Mouse (Mus musculus) testis, adult 2 months (tissue): ENCODE data around the gene Phactr1.

ENCODE experiments used
- CTCF ChIP-seq: fragments of 200-500 bp; IDR thresholded peaks from 2 replicates; pipeline ENCODE4 v1.5.1; 2012; ENCODE audit warnings: low read depth, mild to moderate bottlenecking, inconsistent platforms, low read length, moderate library complexity; ENCODE audit not compliant: control insufficient read depth, insufficient read depth, insufficient replicate concordance
- POLR2A ChIP-seq: fragments of 200-500 bp; IDR thresholded peaks from 2 replicates; pipeline ENCODE4 v1.6.1; 2012; ENCODE audit warnings: low read depth, mild to moderate bottlenecking, inconsistent platforms, low read length, moderate library complexity; ENCODE audit not compliant: control insufficient read depth

DNA sequence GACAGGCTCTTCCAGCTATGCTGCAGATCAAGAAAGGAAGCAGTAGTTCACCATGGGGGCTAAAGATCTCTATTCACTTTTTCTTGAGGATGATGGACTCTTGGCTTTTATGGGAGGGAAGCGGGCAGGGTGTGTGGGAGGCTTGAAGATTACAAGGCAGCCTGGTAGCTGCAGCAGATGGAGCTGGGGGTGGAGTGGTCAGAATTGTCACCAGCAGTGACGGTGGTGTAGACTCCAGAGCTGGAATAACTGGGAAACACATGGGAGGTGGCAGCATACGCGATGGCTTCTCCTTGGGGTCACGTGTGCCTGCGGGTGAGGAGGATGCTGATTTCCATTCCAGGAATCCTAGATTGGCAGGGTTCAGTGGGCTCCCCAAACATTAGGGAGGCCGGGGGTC, 3.8 kb downstream of the Phactr1 start:
- TF ChIP-seq CTCF (no peak), POLR2A (no peak)
